Comparison of ENCODE assay signal across 10 mouse cellular contexts in genomic region chr3:127005898-127006673, GRCm38 (mm10).
DNase-seq lines count a peak whose midpoint lies in the region; ATAC-seq and TF ChIP-seq lines count a peak whose summit lies in the region.
"Had no signal": no experiment of that assay in that cellular context is flagged by ENCODE, and none has a peak within 500 bp of the region (broad histone marks: within the 10 kb centered on the region; RNA-seq: fewer than 3 reads in every experiment).

No protein-coding gene starts in this region.

- DNase-seq in layer of hippocampus, adult 2 months (ENCODE audit: low spot score in 2 of 2) = no peak
- DNase-seq in layer of hippocampus, adult 11-12 months (ENCODE audit: low spot score) = no peak
- no peak for DNase-seq in gastrocnemius, adult 18-20 months (ENCODE audit: low spot score)
- no peak for DNase-seq in embryo, embryonic 11 days
- DNase-seq: cerebellum, adult 9-11 months; right cerebral cortex, adult 18-20 months had no signal

- peaks cover 73% of the 10 kb centered on the region for H3K36me3 ChIP-seq in hindbrain, embryonic 13.5 days
- no peaks in the 10 kb centered on the region for H3K36me3 ChIP-seq in intestine, postnatal 0 days (ENCODE audit: control insufficient read depth, insufficient read depth)
- peaks cover 29% of the 10 kb centered on the region for H3K36me3 ChIP-seq in neural tube, embryonic 14.5 days (ENCODE audit: control insufficient read depth, insufficient read depth, low read length)

- no peak overlapping the region for H3K9ac ChIP-seq in hindbrain, embryonic 13.5 days
- H3K9ac ChIP-seq in intestine, postnatal 0 days (ENCODE audit: low read depth, low read length) = no peak overlapping the region
- no peak overlapping the region for H3K9ac ChIP-seq in neural tube, embryonic 14.5 days (replicated peaks; ENCODE audit: low read depth, low read length)

- no peaks in the 10 kb centered on the region for H3K4me1 ChIP-seq in hindbrain, embryonic 13.5 days (replicated peaks)
- no peaks in the 10 kb centered on the region for H3K4me1 ChIP-seq in intestine, postnatal 0 days (replicated peaks; ENCODE audit: control insufficient read depth, insufficient read depth, low read length)
- H3K4me1 ChIP-seq in neural tube, embryonic 14.5 days (ENCODE audit: control insufficient read depth, insufficient read depth, low read length) = no peaks in the 10 kb centered on the region

- no peaks in the 10 kb centered on the region for H3K9me3 ChIP-seq in hindbrain, embryonic 13.5 days
- H3K9me3 ChIP-seq in intestine, postnatal 0 days (ENCODE audit: control insufficient read depth) = no peaks in the 10 kb centered on the region
- no peaks in the 10 kb centered on the region for H3K9me3 ChIP-seq in neural tube, embryonic 14.5 days (ENCODE audit: control insufficient read depth, low read length)

- no peak overlapping the region for H3K4me2 ChIP-seq in hindbrain, embryonic 13.5 days
- no peak overlapping the region; the same call in 1 of the 2 replicates for H3K4me2 ChIP-seq in intestine, postnatal 0 days (replicated peaks; ENCODE audit: low read depth)
- H3K4me2 ChIP-seq in neural tube, embryonic 14.5 days (ENCODE audit: low read depth, low read length) = no peak overlapping the region

- H3K27me3 ChIP-seq in hindbrain, embryonic 13.5 days = no peaks in the 10 kb centered on the region
- no peaks in the 10 kb centered on the region for H3K27me3 ChIP-seq in intestine, postnatal 0 days (replicated peaks; ENCODE audit: control insufficient read depth, insufficient read depth, low read length)
- no peaks in the 10 kb centered on the region for H3K27me3 ChIP-seq in neural tube, embryonic 14.5 days (ENCODE audit: control insufficient read depth, insufficient read depth, low read length)

- H3K4me3 ChIP-seq in layer of hippocampus, adult 2 months = no peak overlapping the region
- no peak overlapping the region for H3K4me3 ChIP-seq in hindbrain, embryonic 13.5 days
- H3K4me3 ChIP-seq in intestine, postnatal 0 days (ENCODE audit: low read depth, low read length) = no peak overlapping the region
- H3K4me3 ChIP-seq in neural tube, embryonic 14.5 days (ENCODE audit: low read depth, low read length) = no peak overlapping the region
- H3K4me3 ChIP-seq: gastrocnemius, adult 2 months had no signal

- H3K27ac ChIP-seq in layer of hippocampus, adult 2 months = peak overlapping the region; percentile 46; the same call in 1 of the 2 replicates
- H3K27ac ChIP-seq in hindbrain, embryonic 13.5 days = no peak overlapping the region
- no peak overlapping the region for H3K27ac ChIP-seq in intestine, postnatal 0 days (ENCODE audit: low read depth, low read length)
- no peak overlapping the region for H3K27ac ChIP-seq in neural tube, embryonic 14.5 days (ENCODE audit: low read depth, low read length)

- peak; percentile 47; the same call in 1 of the 2 replicates for ATAC-seq in hindbrain, embryonic 13.5 days (ENCODE audit: low FRiP score)
- peak; percentile 75 for ATAC-seq in intestine, postnatal 0 days
- 0 out of 2 replicates have a peak, but pooled peaks have one; percentile 21 for ATAC-seq in neural tube, embryonic 14.5 days (ENCODE audit: low read depth)

- TF ChIP-seq CTCF in layer of hippocampus, adult 2 months (conservative IDR thresholded peaks at IDR 0.05) = no peak
- no peak for TF ChIP-seq CTCF in intestine, postnatal 0 days (IDR thresholded peaks at IDR 0.05; ENCODE audit: low read depth)

- WGBS in hindbrain, embryonic 13.5 days = 93% methylated on average over 9 of the region's 9 CpGs
- 81% methylated on average over 9 of the region's 9 CpGs for WGBS in intestine, postnatal 0 days
- 94% methylated on average over 9 of the region's 9 CpGs for WGBS in neural tube, embryonic 14.5 days

Comparison
In these comparisons a context has a peak if more than half of its experiments do, and no peak if none do; other contexts are left out.
1. ATAC-seq: peak in every context shown above with its lines; median percentile 75 in intestine, postnatal 0 days; 47 in hindbrain, embryonic 13.5 days; 21 in neural tube, embryonic 14.5 days.